Mouse (Mus musculus) embryonic facial prominence, embryonic 13.5 days (tissue): ENCODE data around the gene Lamc1. TPM values are rescaled to one million over a fixed set of nuclear protein-coding genes. Genes with fewer than 3 reads are reported as not detected.

ENCODE experiments used
- ATAC-seq: fragments of 200-750 bp; cut with Nextera tagmentation; 2 replicates; pipeline ENCODE4 v1.8.0; 2017; ENCODE audit warnings: low read depth; ENCODE audit not compliant: insufficient number of reproducible peaks, insufficient read depth, low FRiP score, low TSS enrichment
- H3K27ac ChIP-seq: fragments of 300-500 bp; sonication (generic); 2 replicates; pipeline ENCODE4 v1.5.1; 2015; ENCODE audit warnings: moderate library complexity, mild to moderate bottlenecking, inconsistent platforms
- H3K27me3 ChIP-seq: fragments of 300-500 bp; sonication (generic); 2 replicates; pipeline ENCODE4 v1.6.1; 2015; ENCODE audit warnings: mild to moderate bottlenecking, inconsistent platforms
- H3K36me3 ChIP-seq: fragments of 300-500 bp; sonication (generic); 2 replicates; pipeline ENCODE4 v1.6.1; 2015; ENCODE audit warnings: mild to moderate bottlenecking, inconsistent platforms
- H3K4me1 ChIP-seq: fragments of 300-500 bp; sonication (generic); 2 replicates; pipeline ENCODE4 v1.6.1; 2015; ENCODE audit warnings: inconsistent platforms
- H3K4me2 ChIP-seq: fragments of 300-500 bp; sonication (generic); 2 replicates; pipeline ENCODE4 v1.6.1; 2015; ENCODE audit warnings: moderate library complexity, mild to moderate bottlenecking, inconsistent platforms
- H3K4me3 ChIP-seq: fragments of 300-500 bp; sonication (generic); 2 replicates; pipeline ENCODE4 v1.5.1; 2015; ENCODE audit warnings: mild to moderate bottlenecking, inconsistent platforms
- H3K9ac ChIP-seq: fragments of 300-500 bp; sonication (generic); 2 replicates; pipeline ENCODE4 v1.6.1; 2015; ENCODE audit warnings: mild to moderate bottlenecking, inconsistent platforms
- H3K9me3 ChIP-seq: fragments of 300-500 bp; sonication (generic); 2 replicates; pipeline ENCODE4 v1.6.1; 2016; ENCODE audit warnings: inconsistent platforms
- WGBS: fragments of 180-500 bp; shearing (Covaris S2); methylation state at CpG from one replicate; pipeline ENCODE4 v1.1.7; 2015; ENCODE audit warnings: mixed read lengths; 5-methylcytosine and 5-hydroxymethylcytosine counted together
- polyA plus RNA-seq: library from polyadenylated mRNA; unstranded; fragments of >200 nt; fragmentation: Nextera tagmentation; extraction: Ambion mirVana; gene quantifications from 2 replicates; pipeline ENCODE4 v1.2.1, GENCODE M21; 2015

Gene Lamc1
- polyA plus RNA-seq, 1 experiment from 2014 or later = 35.9 TPM

DNA sequence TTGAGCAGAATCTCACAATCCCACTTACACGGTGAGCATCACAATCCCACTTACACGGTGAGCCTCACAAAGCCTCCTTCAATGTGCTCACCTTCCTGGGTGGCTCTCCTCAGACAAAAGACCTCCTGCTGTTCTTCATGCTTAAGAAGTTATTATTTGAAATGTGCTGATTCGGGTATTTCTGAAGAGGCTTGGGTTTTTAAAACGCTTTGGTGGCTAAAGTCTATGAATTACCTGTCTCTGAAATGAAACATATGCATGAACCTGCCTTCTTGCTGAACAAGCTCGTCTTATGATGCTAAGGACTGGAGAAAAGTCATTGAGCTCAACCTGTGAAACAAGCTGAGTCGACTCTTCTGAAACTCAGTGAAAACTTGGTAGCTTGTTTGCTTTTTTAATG is 36.6 kb downstream of the Lamc1 start:
- Histone ChIP-seq H3K9ac (no peak overlapping the region), H3K27me3 (no peaks in the 10 kb centered on the region), H3K4me2 (no peak overlapping the region), H3K9me3 (no peaks in the 10 kb centered on the region), H3K27ac (no peak overlapping the region), H3K4me1 (peaks cover 24% of the 10 kb centered on the region), H3K36me3 (no peaks in the 10 kb centered on the region), H3K4me3 (no peak overlapping the region)
- ATAC-seq = no peak
- WGBS = 71% methylated on average over 6 of the region's 6 CpGs

DNA sequence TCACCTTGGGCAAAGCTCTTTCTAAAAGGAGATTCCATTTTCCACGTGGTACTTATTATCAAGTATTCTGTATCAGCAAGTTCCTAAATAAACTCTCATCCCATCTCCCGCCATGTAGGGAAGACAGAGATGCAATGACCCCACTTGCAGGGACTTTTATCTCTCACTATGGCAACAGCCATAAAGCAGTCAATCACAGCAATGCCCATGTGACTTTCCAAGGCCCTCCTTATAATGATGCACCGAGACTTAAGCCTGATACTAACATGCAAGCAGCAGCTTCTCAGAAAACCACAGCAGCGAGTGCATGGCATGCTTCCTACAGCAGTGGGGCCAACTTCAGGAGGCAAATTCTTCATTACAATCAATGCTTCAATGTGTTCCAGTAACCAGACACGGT is 39.7 kb downstream of the Lamc1 start:
- ATAC-seq = no peak
- 55% methylated on average over 5 of the region's 5 CpGs for WGBS
- H3K27ac ChIP-seq = 0 out of 2 replicates have a peak overlapping the region, but pooled peaks have one; percentile 7
- H3K9ac ChIP-seq = no peak overlapping the region
- no peak overlapping the region for H3K4me3 ChIP-seq
- H3K36me3 ChIP-seq = no peaks in the 10 kb centered on the region
- no peaks in the 10 kb centered on the region for H3K27me3 ChIP-seq
- H3K9me3 ChIP-seq = no peaks in the 10 kb centered on the region
- peaks cover 24% of the 10 kb centered on the region for H3K4me1 ChIP-seq
- H3K4me2 ChIP-seq = no peak overlapping the region

GRCm38 (mm10) chr1:153292202-153292601 is 40.4 kb downstream of the Lamc1 start:
- Histone ChIP-seq H3K4me3 (no peak overlapping the region), H3K9me3 (no peaks in the 10 kb centered on the region), H3K4me2 (no peak overlapping the region), H3K4me1 (peaks cover 24% of the 10 kb centered on the region), H3K27me3 (no peaks in the 10 kb centered on the region), H3K27ac (peak overlapping the region; percentile 7; the same call in 1 of the 2 replicates), H3K9ac (no peak overlapping the region), H3K36me3 (no peaks in the 10 kb centered on the region)
- ATAC-seq = no peak
- WGBS = 35% methylated on average over 6 of the region's 6 CpGs

DNA sequence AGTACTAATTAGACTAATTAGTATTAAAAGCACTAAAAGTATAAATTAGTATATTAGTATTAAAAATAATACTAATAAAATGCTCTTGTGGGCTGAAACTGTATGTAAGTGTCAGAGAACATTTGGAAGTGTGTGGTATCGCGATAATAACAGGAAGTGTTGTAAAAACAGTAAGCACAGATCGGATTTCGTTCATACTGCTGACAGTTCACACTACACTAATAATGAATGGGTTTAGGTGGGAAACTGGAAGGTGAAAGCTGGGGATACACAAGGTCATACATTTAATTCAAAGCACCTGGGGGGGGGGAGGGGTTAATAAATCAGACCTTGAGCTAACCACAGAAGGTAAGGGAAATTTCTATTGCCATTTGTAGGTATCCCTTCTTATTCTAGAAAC is 41.2 kb downstream of the Lamc1 start:
- 51% methylated on average over 4 of the region's 4 CpGs for WGBS
- ATAC-seq = no peak

DNA sequence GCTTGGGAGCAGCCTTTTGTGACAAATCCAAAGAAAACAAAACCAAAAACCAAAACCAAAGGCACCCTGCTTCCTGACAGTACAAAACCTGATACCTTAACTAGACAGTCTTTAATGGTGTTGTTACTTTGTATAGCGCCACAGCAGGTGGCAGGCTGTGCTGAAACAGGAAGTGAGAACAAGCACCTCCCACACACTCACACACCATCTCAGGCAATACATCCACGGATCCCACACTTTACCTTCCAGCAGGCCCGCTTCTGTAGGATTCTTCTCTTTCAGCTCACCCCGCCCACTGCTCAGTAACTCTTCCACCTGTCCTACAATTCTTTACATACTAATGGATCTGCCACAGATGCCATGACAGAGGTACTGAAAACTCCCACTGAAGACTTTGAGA is 44.6 kb downstream of the Lamc1 start:
- Histone ChIP-seq H3K36me3 (no peaks in the 10 kb centered on the region), H3K9me3 (no peaks in the 10 kb centered on the region), H3K27ac (no peak overlapping the region), H3K9ac (no peak overlapping the region), H3K4me2 (no peak overlapping the region), H3K27me3 (no peaks in the 10 kb centered on the region), H3K4me1 (peaks cover 16% of the 10 kb centered on the region), H3K4me3 (no peak overlapping the region)
- no peak for ATAC-seq
- WGBS = 75% methylated on average over 4 of the region's 4 CpGs

More for the DNA sequence above, 41.2 kb downstream of the Lamc1 start:
- no peak overlapping the region for H3K9ac ChIP-seq
- H3K27ac ChIP-seq = no peak overlapping the region
- no peaks in the 10 kb centered on the region for H3K9me3 ChIP-seq
- no peaks in the 10 kb centered on the region for H3K36me3 ChIP-seq
- H3K4me1 ChIP-seq = peaks cover 24% of the 10 kb centered on the region
- H3K4me2 ChIP-seq = no peak overlapping the region
- no peak overlapping the region for H3K4me3 ChIP-seq
- no peaks in the 10 kb centered on the region for H3K27me3 ChIP-seq

- no peak overlapping the region for H3K4me2 ChIP-seq
- ATAC-seq = no peak
- H3K9ac ChIP-seq = no peak overlapping the region
- no peaks in the 10 kb centered on the region for H3K27me3 ChIP-seq
- WGBS = 80% methylated on average over 5 of the region's 5 CpGs
- no peak overlapping the region for H3K27ac ChIP-seq
- H3K9me3 ChIP-seq = no peaks in the 10 kb centered on the region
- H3K4me3 ChIP-seq = no peak overlapping the region
- peaks cover 16% of the 10 kb centered on the region for H3K4me1 ChIP-seq
- no peaks in the 10 kb centered on the region for H3K36me3 ChIP-seq
Observed at GRCm38 (mm10) chr1:153287443-153287842, 45.1 kb downstream of the Lamc1 start.

- Histone ChIP-seq H3K4me3 (no peak overlapping the region), H3K4me1 (peaks cover 13% of the 10 kb centered on the region; the same call in 1 of the 2 replicates), H3K27me3 (no peaks in the 10 kb centered on the region), H3K36me3 (no peaks in the 10 kb centered on the region), H3K9me3 (no peaks in the 10 kb centered on the region), H3K9ac (no peak overlapping the region), H3K4me2 (peak overlapping the region; percentile 21; the same call in 1 of the 2 replicates), H3K27ac (no peak overlapping the region; the same call in 1 of the 2 replicates)
- ATAC-seq = peak; percentile 43; the same call in 1 of the 2 replicates
- 76% methylated on average over 9 of the region's 9 CpGs for WGBS
Observed at GRCm38 (mm10) chr1:153286216-153286615, 46.4 kb downstream of the Lamc1 start.

- Histone ChIP-seq H3K4me1 (peaks cover 13% of the 10 kb centered on the region; the same call in 1 of the 2 replicates), H3K4me2 (no peak overlapping the region), H3K27ac (no peak overlapping the region), H3K27me3 (no peaks in the 10 kb centered on the region), H3K36me3 (no peaks in the 10 kb centered on the region), H3K4me3 (no peak overlapping the region), H3K9me3 (no peaks in the 10 kb centered on the region), H3K9ac (no peak overlapping the region)
- ATAC-seq = no peak
- WGBS = 70% methylated on average over 8 of the region's 8 CpGs
Observed at GRCm38 (mm10) chr1:153285188-153285587, 47.4 kb downstream of the Lamc1 start.

DNA sequence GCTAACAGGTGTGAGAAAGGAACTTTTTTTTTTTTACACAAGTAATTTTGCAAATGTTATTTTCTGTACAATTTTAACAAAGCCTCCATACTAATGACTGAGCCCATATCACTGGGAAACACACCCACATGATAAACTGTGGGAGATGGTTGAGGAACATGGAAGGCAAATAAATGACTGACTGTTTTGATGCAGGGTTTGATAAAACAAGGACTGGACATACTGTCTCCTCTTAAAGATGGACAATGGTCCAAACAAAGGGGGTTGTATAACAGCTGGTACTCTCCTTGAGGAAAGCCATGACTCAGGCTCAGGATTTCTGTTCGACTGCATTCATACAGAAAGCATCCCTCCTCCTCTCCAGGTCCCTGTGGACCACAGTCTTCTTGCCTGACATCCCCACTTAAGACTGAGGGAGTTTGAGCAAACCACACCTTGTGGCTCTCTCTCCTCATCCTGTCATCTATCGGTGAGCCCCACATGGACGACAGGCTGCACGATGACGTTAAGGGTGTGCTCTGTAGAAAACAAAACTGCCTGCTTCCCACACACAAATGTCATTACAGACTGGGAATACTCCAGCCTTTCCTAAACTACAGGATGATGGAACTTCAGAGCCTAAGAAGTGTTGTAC is 50.1 kb downstream of the Lamc1 start:
- Histone ChIP-seq H3K9ac (no peak overlapping the region), H3K9me3 (no peaks in the 10 kb centered on the region), H3K36me3 (no peaks in the 10 kb centered on the region), H3K4me3 (no peak overlapping the region), H3K4me2 (no peak overlapping the region), H3K27ac (no peak overlapping the region), H3K27me3 (no peaks in the 10 kb centered on the region), H3K4me1 (peaks cover 13% of the 10 kb centered on the region; the same call in 1 of the 2 replicates)
- WGBS = 79% methylated on average over 5 of the region's 5 CpGs
- ATAC-seq = no peak

- WGBS = 31% methylated on average over 4 of the region's 4 CpGs
- ATAC-seq = no peak
- H3K4me3 ChIP-seq = no peak overlapping the region
- H3K27ac ChIP-seq = no peak overlapping the region
- no peaks in the 10 kb centered on the region for H3K9me3 ChIP-seq
- no peak overlapping the region for H3K4me2 ChIP-seq
- H3K9ac ChIP-seq = no peak overlapping the region
- H3K36me3 ChIP-seq = no peaks in the 10 kb centered on the region
- H3K4me1 ChIP-seq = peaks cover 13% of the 10 kb centered on the region; the same call in 1 of the 2 replicates
- H3K27me3 ChIP-seq = no peaks in the 10 kb centered on the region
Observed at GRCm38 (mm10) chr1:153281483-153281882, 51.1 kb downstream of the Lamc1 start.

DNA sequence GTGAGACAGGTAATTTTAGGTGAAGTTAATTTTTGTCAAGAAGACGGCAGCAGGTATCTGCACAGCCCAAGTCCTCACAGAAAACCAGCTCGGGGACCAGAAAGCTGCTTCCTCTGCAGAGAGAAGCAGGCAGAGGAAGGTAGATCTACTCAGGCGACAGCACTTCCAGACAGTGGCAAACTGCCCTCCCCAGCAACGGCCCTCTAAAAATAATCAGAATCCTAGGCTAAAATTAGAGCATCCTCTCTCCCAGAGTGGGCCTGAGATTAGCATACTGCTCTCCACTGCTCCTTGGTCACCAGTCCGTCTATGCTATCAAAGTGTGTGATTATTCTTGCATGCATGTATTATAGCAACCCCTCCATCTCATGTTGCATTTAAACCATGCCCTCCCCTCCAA is 52.2 kb downstream of the Lamc1 start:
- Histone ChIP-seq H3K9ac (no peak overlapping the region), H3K4me2 (no peak overlapping the region), H3K4me3 (no peak overlapping the region), H3K4me1 (peaks cover 18% of the 10 kb centered on the region), H3K27me3 (no peaks in the 10 kb centered on the region), H3K9me3 (no peaks in the 10 kb centered on the region), H3K36me3 (no peaks in the 10 kb centered on the region), H3K27ac (no peak overlapping the region)
- 58% methylated on average over 5 of the region's 5 CpGs for WGBS
- ATAC-seq = no peak

- ATAC-seq = no peak
- no peaks in the 10 kb centered on the region for H3K9me3 ChIP-seq
- no peak overlapping the region for H3K4me3 ChIP-seq
- H3K9ac ChIP-seq = no peak overlapping the region
- WGBS = 41% methylated on average over 9 of the region's 9 CpGs
- 0 out of 2 replicates have a peak overlapping the region, but pooled peaks have one; percentile 44 for H3K27ac ChIP-seq
- no peaks in the 10 kb centered on the region for H3K27me3 ChIP-seq
- no peaks in the 10 kb centered on the region for H3K36me3 ChIP-seq
- H3K4me1 ChIP-seq = peaks cover 37% of the 10 kb centered on the region
- H3K4me2 ChIP-seq = no peak overlapping the region
Observed at GRCm38 (mm10) chr1:153278028-153278613, 54.5 kb downstream of the Lamc1 start.
